In genomic region chr10:82689681-82690211, GRCm38 (mm10) we compare ENCODE assay signal across 9 mouse cellular contexts. TPM values are rescaled to one million over a fixed set of nuclear protein-coding genes. Genes with fewer than 3 reads are reported as not detected.
DNase-seq lines count a peak whose midpoint lies in the region; ATAC-seq and TF ChIP-seq lines count a peak whose summit lies in the region.
"Had no signal": no experiment of that assay in that cellular context is flagged by ENCODE, and none has a peak within 500 bp of the region (broad histone marks: within the 10 kb centered on the region; RNA-seq: fewer than 3 reads in every experiment).

No protein-coding gene starts in this region.

- no peak overlapping the region; the same call in 1 of the 2 replicates for H3K4me3 ChIP-seq in heart, embryonic 10.5 days
- H3K4me3 ChIP-seq in C2C12 (ENCODE audit: insufficient read depth, poor library complexity, severe bottlenecking): peak overlapping the region; percentile 21
- peak overlapping the region; percentile 33 for H3K4me3 ChIP-seq in limb, embryonic 15.5 days
- no peak overlapping the region for H3K4me3 ChIP-seq in midbrain, embryonic 10.5 days
- no peak overlapping the region for H3K4me3 ChIP-seq in hindbrain, embryonic 13.5 days

- no peaks in the 10 kb centered on the region for H3K36me3 ChIP-seq in heart, embryonic 10.5 days
- no peaks in the 10 kb centered on the region for H3K36me3 ChIP-seq in C2C12 (ENCODE audit: control insufficient read depth, insufficient read depth)
- no peaks in the 10 kb centered on the region for H3K36me3 ChIP-seq in limb, embryonic 15.5 days
- no peaks in the 10 kb centered on the region for H3K36me3 ChIP-seq in midbrain, embryonic 10.5 days
- H3K36me3 ChIP-seq in hindbrain, embryonic 13.5 days: no peaks in the 10 kb centered on the region

- no peaks in the 10 kb centered on the region for H3K79me2 ChIP-seq in C2C12 (ENCODE audit: control insufficient read depth, insufficient read depth)

- no peak overlapping the region for H3ac ChIP-seq in C2C12 (ENCODE audit: control insufficient read depth, insufficient read length, low read depth)

- H3K9me3 ChIP-seq in heart, embryonic 10.5 days: no peaks in the 10 kb centered on the region
- no peaks in the 10 kb centered on the region for H3K9me3 ChIP-seq in limb, embryonic 15.5 days
- no peaks in the 10 kb centered on the region for H3K9me3 ChIP-seq in midbrain, embryonic 10.5 days (replicated peaks)
- H3K9me3 ChIP-seq in hindbrain, embryonic 13.5 days: no peaks in the 10 kb centered on the region

- H3K27me3 ChIP-seq in heart, embryonic 10.5 days (ENCODE audit: insufficient read depth, poor library complexity, severe bottlenecking): no peaks in the 10 kb centered on the region
- H3K27me3 ChIP-seq in C2C12 (ENCODE audit: control insufficient read depth, insufficient read depth, insufficient read length): no peaks in the 10 kb centered on the region
- H3K27me3 ChIP-seq in limb, embryonic 15.5 days: no peaks in the 10 kb centered on the region
- 0 out of 2 replicates have a peak, but pooled peaks cover 5% of the 10 kb centered on the region for H3K27me3 ChIP-seq in midbrain, embryonic 10.5 days (ENCODE audit: low read depth, poor library complexity, severe bottlenecking)
- H3K27me3 ChIP-seq in hindbrain, embryonic 13.5 days: peaks cover 3% of the 10 kb centered on the region; the same call in 1 of the 2 replicates

- H3K9ac ChIP-seq in limb, embryonic 15.5 days: no peak overlapping the region
- H3K9ac ChIP-seq in hindbrain, embryonic 13.5 days: no peak overlapping the region
- H3K9ac ChIP-seq: liver, embryonic 14.5 days had no signal

- 76% methylated on average over 7 of the region's 7 CpGs for WGBS in heart, embryonic 10.5 days
- 35% methylated on average over 7 of the region's 7 CpGs for WGBS in limb, embryonic 15.5 days
- 79% methylated on average over 7 of the region's 7 CpGs for WGBS in midbrain, embryonic 10.5 days
- WGBS in hindbrain, embryonic 13.5 days: 82% methylated on average over 7 of the region's 7 CpGs

- H3K27ac ChIP-seq in heart, embryonic 10.5 days: no peak overlapping the region
- H3K27ac ChIP-seq in limb, embryonic 15.5 days: peak overlapping the region; percentile 93
- H3K27ac ChIP-seq in midbrain, embryonic 10.5 days (replicated peaks): no peak overlapping the region
- no peak overlapping the region for H3K27ac ChIP-seq in hindbrain, embryonic 13.5 days
- H3K27ac ChIP-seq: liver, embryonic 14.5 days had no signal

- peak overlapping the region; percentile 48 for H3K4me2 ChIP-seq in limb, embryonic 15.5 days
- H3K4me2 ChIP-seq in hindbrain, embryonic 13.5 days: no peak overlapping the region

- peak; percentile 43 to 48 for DNase-seq in heart, adult 18-20 months
- no peak for DNase-seq in heart, embryonic 10.5 days (ENCODE audit: low spot score)
- peak; percentile 27 for DNase-seq in gastrocnemius, postnatal 25 days
- DNase-seq in urinary bladder, postnatal 4 days (ENCODE audit: low spot score in 2 of 2): no peak
- no peak for DNase-seq in midbrain, embryonic 10.5 days (ENCODE audit: low spot score)

- TF ChIP-seq CTCF in C2C12 (IDR thresholded peaks at IDR 0.05; ENCODE audit: control insufficient read depth, insufficient read depth, insufficient read length): no peak

- H3K79me3 ChIP-seq in C2C12 (ENCODE audit: low read depth): no peaks in the 10 kb centered on the region

- H3K4me1 ChIP-seq in heart, embryonic 10.5 days: peaks cover 9% of the 10 kb centered on the region
- H3K4me1 ChIP-seq in limb, embryonic 15.5 days: peaks cover 26% of the 10 kb centered on the region
- H3K4me1 ChIP-seq in midbrain, embryonic 10.5 days: peaks cover 8% of the 10 kb centered on the region
- H3K4me1 ChIP-seq in hindbrain, embryonic 13.5 days (replicated peaks): peaks cover 8% of the 10 kb centered on the region; the same call in 1 of the 2 replicates

- ATAC-seq in limb, embryonic 15.5 days (ENCODE audit: insufficient number of reproducible peaks, low FRiP score, low TSS enrichment, low read depth): no peak
- ATAC-seq in hindbrain, embryonic 13.5 days (ENCODE audit: low FRiP score): no peak

TF ChIP-seq in C2C12, 6 proteins besides CTCF, POLR2A, EP300 and RAD21:
- TF ChIP-seq MYOG (IDR thresholded peaks at IDR 0.05; ENCODE audit: control insufficient read depth, extremely low read depth, insufficient read length) (no peak), FOSL1 (IDR thresholded peaks at IDR 0.05; ENCODE audit: insufficient read depth, low read length, poor library complexity, severe bottlenecking) (peak; percentile 86), CEBPB (IDR thresholded peaks at IDR 0.05; ENCODE audit: low read depth) (no peak), USF1 (IDR thresholded peaks at IDR 0.05; ENCODE audit: low read depth) (no peak), MAX (IDR thresholded peaks at IDR 0.05) (no peak), MYOD1 (IDR thresholded peaks at IDR 0.05; ENCODE audit: control insufficient read depth, insufficient read length, low read depth) (peak; percentile 14)

RNA-seq across cellular contexts. Expression of gene Glt8d2, which starts 0.7 kb away (rescaled TPM):
- 1 to 10 TPM; 2.1 to 3.0 TPM for total RNA-seq in heart, adult 18-20 months (2021)
- polyA plus RNA-seq in heart, embryonic 10.5 days (2016; fragmentation: Nextera tagmentation; extraction: Ambion mirVana): 1.2 and 1.3 TPM in 2 replicates
- polyA plus RNA-seq in C2C12 (2012; fragmentation: generic; extraction: Trizol): 2.0 TPM
- 1 to 10 TPM; 2.2 to 3.2 TPM for total RNA-seq in gastrocnemius, postnatal 25 days (2021)
- 23.6 and 24.7 TPM in 2 replicates for polyA plus RNA-seq in limb, embryonic 15.5 days (2015; fragmentation: Nextera tagmentation; extraction: Ambion mirVana)
- 2.2 and 2.3 TPM in 2 replicates for polyA plus RNA-seq in midbrain, embryonic 10.5 days (2016; fragmentation: Nextera tagmentation; extraction: Ambion mirVana)
- 1.5 and 1.7 TPM in 2 replicates for polyA plus RNA-seq in hindbrain, embryonic 13.5 days (2015; fragmentation: Nextera tagmentation; extraction: Ambion mirVana)

RNA-seq across cellular contexts. Expression of gene Hcfc2, which starts 6.2 kb away (rescaled TPM):
- total RNA-seq in heart, adult 18-20 months (2021): 10 to 100 TPM; 29.9 to 32.3 TPM
- 37.7 and 44.3 TPM in 2 replicates for polyA plus RNA-seq in heart, embryonic 10.5 days (2016; fragmentation: Nextera tagmentation; extraction: Ambion mirVana)
- 9.7 TPM for polyA plus RNA-seq in C2C12 (2012; fragmentation: generic; extraction: Trizol)
- total RNA-seq in gastrocnemius, postnatal 25 days (2021): 10 to 100 TPM; 20.9 to 24.5 TPM
- 45.1 and 51.0 TPM in 2 replicates for polyA plus RNA-seq in limb, embryonic 15.5 days (2015; fragmentation: Nextera tagmentation; extraction: Ambion mirVana)
- 25.6 and 27.2 TPM in 2 replicates for polyA plus RNA-seq in midbrain, embryonic 10.5 days (2016; fragmentation: Nextera tagmentation; extraction: Ambion mirVana)
- polyA plus RNA-seq in hindbrain, embryonic 13.5 days (2015; fragmentation: Nextera tagmentation; extraction: Ambion mirVana): 41.2 and 46.1 TPM in 2 replicates

Comparison
In these comparisons a context has a peak if more than half of its experiments do, and no peak if none do; other contexts are left out.
1. DNase-seq: peak in heart, adult 18-20 months (2 of 2) and gastrocnemius, postnatal 25 days (single experiment); none in heart, embryonic 10.5 days (single experiment), urinary bladder, postnatal 4 days (0 of 2) and midbrain, embryonic 10.5 days (single experiment).
2. H3K4me3 ChIP-seq: peak in C2C12 (single experiment) and limb, embryonic 15.5 days (single experiment); none in heart, embryonic 10.5 days (single experiment), midbrain, embryonic 10.5 days (single experiment) and hindbrain, embryonic 13.5 days (single experiment).